Mouse (Mus musculus): ENCODE data around the gene Kdf1. TPM values are rescaled to one million over a fixed set of nuclear protein-coding genes. Genes with fewer than 3 reads are reported as not detected.

The Kdf1 gene
- total and polyA plus RNA-seq, 2 experiments from 2014 or later = 1.2 to 2.0 TPM

- no peak for DNase-seq (ENCODE audit: low spot score)
- TF ChIP-seq CTCF (IDR thresholded peaks at IDR 0.05) = no peak
These were observed 50.7 kb downstream of the Kdf1 start for GRCm38 (mm10) chr4:133569291-133570065.

GRCm38 (mm10) chr4:133570066-133570466 is 51.3 kb downstream of the Kdf1 start:
- Histone ChIP-seq H3K27me3 (ENCODE audit: insufficient read depth, low read length) (no peaks in the 10 kb centered on the region), H3K9ac (replicated peaks; ENCODE audit: low read length, poor library complexity, severe bottlenecking) (no peak overlapping the region), H3K4me1 (ENCODE audit: insufficient read depth, low read length) (no peaks in the 10 kb centered on the region), H3K4me2 (ENCODE audit: low read depth, low read length, poor library complexity, severe bottlenecking) (no peak overlapping the region), H3K27ac (ENCODE audit: low read depth, low read length) (no peak overlapping the region), H3K36me3 (ENCODE audit: insufficient read depth, low read length) (no peaks in the 10 kb centered on the region), H3K9me3 (ENCODE audit: low read length) (no peaks in the 10 kb centered on the region), H3K4me3 (ENCODE audit: low read depth, low read length) (no peak overlapping the region)
- DNase-seq (ENCODE audit: low spot score) (no peak), ATAC-seq (ENCODE audit: low FRiP score) (no peak)
- 62% methylated on average over 10 of the region's 10 CpGs for WGBS
- TF ChIP-seq CTCF (IDR thresholded peaks at IDR 0.05) = no peak

More at GRCm38 (mm10) chr4:133569291-133570065, 50.7 kb downstream of the Kdf1 start:
- H3K27me3 ChIP-seq (ENCODE audit: insufficient read depth, low read length) = no peaks in the 10 kb centered on the region
- no peak overlapping the region for H3K27ac ChIP-seq (ENCODE audit: low read depth, low read length)
- no peak overlapping the region for H3K4me3 ChIP-seq (ENCODE audit: low read depth, low read length)
- H3K4me1 ChIP-seq (ENCODE audit: insufficient read depth, low read length) = no peaks in the 10 kb centered on the region
- no peak overlapping the region for H3K4me2 ChIP-seq (ENCODE audit: low read depth, low read length, poor library complexity, severe bottlenecking)
- H3K9me3 ChIP-seq (ENCODE audit: low read length) = no peaks in the 10 kb centered on the region
- WGBS = 82% methylated on average over 10 of the region's 10 CpGs
- no peaks in the 10 kb centered on the region for H3K36me3 ChIP-seq (ENCODE audit: insufficient read depth, low read length)
- no peak overlapping the region for H3K9ac ChIP-seq (replicated peaks; ENCODE audit: low read length, poor library complexity, severe bottlenecking)
- no peak for ATAC-seq (ENCODE audit: low FRiP score)

GRCm38 (mm10) chr4:133574070-133574842 is 55.5 kb downstream of the Kdf1 start, which contains the start of gene Gpatch3:
Gene Gpatch3 (plus strand): TSS chr4:133574745.
- DNase-seq (ENCODE audit: low spot score) (peak; percentile 97), ATAC-seq (ENCODE audit: low FRiP score) (peak; percentile 89)
- Histone ChIP-seq H3K27me3 (ENCODE audit: insufficient read depth, low read length) (no peaks in the 10 kb centered on the region), H3K36me3 (ENCODE audit: insufficient read depth, low read length) (peaks cover 12% of the 10 kb centered on the region), H3K9ac (replicated peaks; ENCODE audit: low read length, poor library complexity, severe bottlenecking) (peak within 1 kb of the TSS; percentile 77), H3K27ac (ENCODE audit: low read depth, low read length) (peak within 1 kb of the TSS; percentile 79), H3K4me1 (ENCODE audit: insufficient read depth, low read length) (no peaks in the 10 kb centered on the region), H3K4me3 (ENCODE audit: low read depth, low read length) (peak within 1 kb of the TSS; percentile 96), H3K4me2 (ENCODE audit: low read depth, low read length, poor library complexity, severe bottlenecking) (peak within 1 kb of the TSS; percentile 93), H3K9me3 (ENCODE audit: low read length) (no peaks in the 10 kb centered on the region)
- 5% methylated on average over 44 of the region's 44 CpGs for WGBS
- peak; percentile 45 for TF ChIP-seq CTCF (IDR thresholded peaks at IDR 0.05)

GRCm38 (mm10) chr4:133574843-133575202 is 56.1 kb downstream of the Kdf1 start:
- Histone ChIP-seq H3K27me3 (ENCODE audit: insufficient read depth, low read length) (no peaks in the 10 kb centered on the region), H3K9ac (replicated peaks; ENCODE audit: low read length, poor library complexity, severe bottlenecking) (peak overlapping the region; percentile 77), H3K4me1 (ENCODE audit: insufficient read depth, low read length) (no peaks in the 10 kb centered on the region), H3K9me3 (ENCODE audit: low read length) (no peaks in the 10 kb centered on the region), H3K4me3 (ENCODE audit: low read depth, low read length) (peak overlapping the region; percentile 96), H3K27ac (ENCODE audit: low read depth, low read length) (peak overlapping the region; percentile 44), H3K36me3 (ENCODE audit: insufficient read depth, low read length) (peaks cover 18% of the 10 kb centered on the region), H3K4me2 (ENCODE audit: low read depth, low read length, poor library complexity, severe bottlenecking) (peak overlapping the region; percentile 93)
- DNase-seq (ENCODE audit: low spot score) (no peak), ATAC-seq (ENCODE audit: low FRiP score) (peak; percentile 3; the same call in 1 of the 2 replicates)
- 2% methylated on average over 36 of the region's 41 CpGs for WGBS
- TF ChIP-seq CTCF (IDR thresholded peaks at IDR 0.05) = no peak

- no peak for TF ChIP-seq CTCF (IDR thresholded peaks at IDR 0.05)
- no peak overlapping the region for H3K9ac ChIP-seq (replicated peaks; ENCODE audit: low read length, poor library complexity, severe bottlenecking)
- H3K9me3 ChIP-seq (ENCODE audit: low read length) = no peaks in the 10 kb centered on the region
- H3K4me2 ChIP-seq (ENCODE audit: low read depth, low read length, poor library complexity, severe bottlenecking) = no peak overlapping the region
- no peak overlapping the region for H3K27ac ChIP-seq (ENCODE audit: low read depth, low read length)
- WGBS = 65% methylated on average over 12 of the region's 12 CpGs
- ATAC-seq (ENCODE audit: low FRiP score) (no peak), DNase-seq (ENCODE audit: low spot score) (no peak)
- H3K36me3 ChIP-seq (ENCODE audit: insufficient read depth, low read length) = peaks cover 38% of the 10 kb centered on the region
- H3K4me3 ChIP-seq (ENCODE audit: low read depth, low read length) = no peak overlapping the region
- no peaks in the 10 kb centered on the region for H3K27me3 ChIP-seq (ENCODE audit: insufficient read depth, low read length)
- no peaks in the 10 kb centered on the region for H3K4me1 ChIP-seq (ENCODE audit: insufficient read depth, low read length)
These were observed 59.2 kb downstream of the Kdf1 start for GRCm38 (mm10) chr4:133577983-133578382.

Small RNAs within 50 kb of the gene (microRNA-seq; reads per million reads assigned to microRNA genes)
- gene Gm23158 (ENCODE audit: borderline number of aligned reads) = not detected

Other genes with a start within 250 kb of the Kdf1 start
- 129 and 130 TPM in 2 replicates for gene Tmem222, start 241.2 kb upstream of the Kdf1 start, total RNA-seq (2014; rRNA removed)
- gene Tmem222, start 241.2 kb upstream of the Kdf1 start, polyA plus RNA-seq (2015; fragmentation: Nextera tagmentation; extraction: Ambion mirVana) = 138 and 143 TPM in 2 replicates
- 43.0 and 54.8 TPM in 2 replicates for gene Wdtc1, start 165.5 kb upstream of the Kdf1 start, total RNA-seq (2014; rRNA removed)
- 14.4 and 15.6 TPM in 2 replicates for gene Wdtc1, start 165.5 kb upstream of the Kdf1 start, polyA plus RNA-seq (2015; fragmentation: Nextera tagmentation; extraction: Ambion mirVana)
- gene Slc9a1, start 149.3 kb upstream of the Kdf1 start, total RNA-seq (2014; rRNA removed) = 29.5 and 34.9 TPM in 2 replicates
- gene Slc9a1, start 149.3 kb upstream of the Kdf1 start, polyA plus RNA-seq (2015; fragmentation: Nextera tagmentation; extraction: Ambion mirVana) = 11.8 and 12.8 TPM in 2 replicates
- gene Tent5b, start 38.8 kb upstream of the Kdf1 start, total RNA-seq (2014; rRNA removed) = 0.77 and 1.2 TPM in 2 replicates
- 0.27 and 0.49 TPM in 2 replicates for gene Tent5b, start 38.8 kb upstream of the Kdf1 start, polyA plus RNA-seq (2015; fragmentation: Nextera tagmentation; extraction: Ambion mirVana)
- gene Trnp1, start 20.4 kb upstream of the Kdf1 start, total RNA-seq (2014; rRNA removed) = 45.2 and 52.2 TPM in 2 replicates
- 15.2 and 17.5 TPM in 2 replicates for gene Trnp1, start 20.4 kb upstream of the Kdf1 start, polyA plus RNA-seq (2015; fragmentation: Nextera tagmentation; extraction: Ambion mirVana)
- 94.8 and 109 TPM in 2 replicates for gene Nudc, start 27.0 kb downstream of the Kdf1 start, total RNA-seq (2014; rRNA removed)
- gene Nudc, start 27.0 kb downstream of the Kdf1 start, polyA plus RNA-seq (2015; fragmentation: Nextera tagmentation; extraction: Ambion mirVana) = 227 and 262 TPM in 2 replicates
- not detected in 2 replicates for gene Nr0b2, start 34.4 kb downstream of the Kdf1 start, total RNA-seq (2014; rRNA removed)
- not detected in 2 replicates for gene Nr0b2, start 34.4 kb downstream of the Kdf1 start, polyA plus RNA-seq (2015; fragmentation: Nextera tagmentation; extraction: Ambion mirVana)
- gene Gpatch3, start 55.8 kb downstream of the Kdf1 start, total RNA-seq (2014; rRNA removed) = 8.7 and 10.3 TPM in 2 replicates
- gene Gpatch3, start 55.8 kb downstream of the Kdf1 start, polyA plus RNA-seq (2015; fragmentation: Nextera tagmentation; extraction: Ambion mirVana) = 5.6 and 6.3 TPM in 2 replicates
- gene Gpn2, start 65.4 kb downstream of the Kdf1 start, total RNA-seq (2014; rRNA removed) = 22.7 and 23.6 TPM in 2 replicates
- 16.2 and 16.7 TPM in 2 replicates for gene Gpn2, start 65.4 kb downstream of the Kdf1 start, polyA plus RNA-seq (2015; fragmentation: Nextera tagmentation; extraction: Ambion mirVana)
- gene Sfn, start 83.2 kb downstream of the Kdf1 start, total RNA-seq (2014; rRNA removed) = 2.0 and 3.6 TPM in 2 replicates
- gene Sfn, start 83.2 kb downstream of the Kdf1 start, polyA plus RNA-seq (2015; fragmentation: Nextera tagmentation; extraction: Ambion mirVana) = 0.67 and 0.86 TPM in 2 replicates
- 19.2 and 26.7 TPM in 2 replicates for gene Zdhhc18, start 131.2 kb downstream of the Kdf1 start, total RNA-seq (2014; rRNA removed)
- 5.9 and 7.3 TPM in 2 replicates for gene Zdhhc18, start 131.2 kb downstream of the Kdf1 start, polyA plus RNA-seq (2015; fragmentation: Nextera tagmentation; extraction: Ambion mirVana)
- gene Pigv, start 153.7 kb downstream of the Kdf1 start, total RNA-seq (2014; rRNA removed) = 8.9 and 15.9 TPM in 2 replicates
- gene Pigv, start 153.7 kb downstream of the Kdf1 start, polyA plus RNA-seq (2015; fragmentation: Nextera tagmentation; extraction: Ambion mirVana) = 13.5 and 14.8 TPM in 2 replicates
- 59.1 and 66.2 TPM in 2 replicates for gene Arid1a, start 237.8 kb downstream of the Kdf1 start, total RNA-seq (2014; rRNA removed)
- gene Arid1a, start 237.8 kb downstream of the Kdf1 start, polyA plus RNA-seq (2015; fragmentation: Nextera tagmentation; extraction: Ambion mirVana) = 16.7 and 19.5 TPM in 2 replicates